Mouse (Mus musculus): ENCODE data around the gene Pard3.
"Not testable (repeated sequence)": the region's sequence is repeated elsewhere in the genome, so short reads cannot be mapped to it uniquely, and the experiment has no call there.

DNA sequence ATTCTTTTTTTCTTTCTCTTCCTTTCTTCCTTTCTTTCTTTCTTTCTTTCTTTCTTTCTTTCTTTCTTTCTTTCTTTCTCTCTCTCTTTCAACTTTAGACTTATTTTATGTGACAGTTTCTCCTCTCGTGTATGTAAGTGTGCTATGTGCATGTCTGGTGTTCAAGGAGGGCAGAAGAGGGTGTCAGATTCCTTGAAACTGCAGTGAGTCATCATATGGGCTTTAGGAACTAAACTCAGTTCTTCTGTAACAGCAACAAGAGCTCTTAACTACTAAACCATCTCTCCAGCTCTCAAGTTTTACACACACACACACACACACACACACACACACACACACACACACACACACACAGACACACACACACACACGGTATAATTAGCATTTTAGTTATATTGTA is 106.7 kb downstream of the Pard3 start:
- not testable (repeated sequence) for TF ChIP-seq CTCF, POLR2A (IDR thresholded peaks at IDR 0.05; ENCODE audit: extremely low read depth, insufficient read depth, low read length)
